Comparison of ENCODE assay signal across 9 mouse cellular contexts in genomic region chr14:28848831-28849590, GRCm38 (mm10).
DNase-seq lines count a peak whose midpoint lies in the region; ATAC-seq and TF ChIP-seq lines count a peak whose summit lies in the region.
"Had no signal": no experiment of that assay in that cellular context is flagged by ENCODE, and none has a peak within 500 bp of the region (broad histone marks: within the 10 kb centered on the region; RNA-seq: fewer than 3 reads in every experiment).

No protein-coding gene starts in this region.

- peak; percentile 47 for DNase-seq in gastrocnemius, adult 2 months
- no peak for DNase-seq in gastrocnemius, postnatal 4 days (ENCODE audit: low spot score in 2 of 2)
- DNase-seq in testis, postnatal 10 days (ENCODE audit: low spot score), result peak; percentile 54
- no peak for DNase-seq in testis, postnatal 14 days (ENCODE audit: low spot score)
- DNase-seq in kidney, postnatal 10 days, result peak; percentile 76
- peak; percentile 19 for DNase-seq in retina, postnatal 1 day
- DNase-seq in natural killer cell, adult 2 months (ENCODE audit: low spot score in 2 of 2), result no peak

- intact Hi-C loops in gastrocnemius, adult 2 months (cut with DNase I), result no loop called here

- TF ChIP-seq CTCF in gastrocnemius, adult 2 months (IDR thresholded peaks at IDR 0.05), result peak; percentile 28; the same call in 1 of the 2 replicates

- no peak overlapping the region for H3K4me3 ChIP-seq in gastrocnemius, adult 2 months
- H3K4me3 ChIP-seq: myocyte had no signal

- ATAC-seq in erythroblast, adult 5-6 weeks (replicated peaks; ENCODE audit: low FRiP score, poor library complexity, severe bottlenecking), result no peak

- no peak overlapping the region for H3K27ac ChIP-seq in gastrocnemius, adult 2 months

Comparison
In these comparisons a context has a peak if more than half of its experiments do, and no peak if none do; other contexts are left out.
1. DNase-seq: peak in gastrocnemius, adult 2 months (single experiment), testis, postnatal 10 days (single experiment), kidney, postnatal 10 days (single experiment) and retina, postnatal 1 day (single experiment); none in gastrocnemius, postnatal 4 days (0 of 2), testis, postnatal 14 days (single experiment) and natural killer cell, adult 2 months (0 of 2).